24 mouse cellular contexts compared by ENCODE assay signal in genomic region chr16:7197953-7198352, GRCm38 (mm10).
"Had no signal": no experiment of that assay in that cellular context is flagged by ENCODE, and none has a peak within 500 bp of the region (broad histone marks: within the 10 kb centered on the region; RNA-seq: fewer than 3 reads in every experiment).

No protein-coding gene starts in this region.

- ATAC-seq: forebrain, postnatal 0 days; intestine, embryonic 16.5 days had no signal

- DNase-seq: forebrain, postnatal 0 days; gastrocnemius, postnatal 14 days; gastrocnemius, postnatal 36 days; heart, adult 11 months; heart, adult 2 months; heart, postnatal 14 days; heart, postnatal 36 days; kidney, adult 11 months; kidney, adult 2 months; kidney, adult 9 months; kidney, postnatal 14 days; kidney, postnatal 36 days; layer of hippocampus, adult 9-11 months; layer of hippocampus, postnatal 36 days; left cerebral cortex, postnatal 4 days had no signal

- H3K4me1 ChIP-seq: heart, embryonic 13.5 days; heart, embryonic 15.5 days; kidney, embryonic 15.5 days; limb, embryonic 13.5 days; limb, embryonic 15.5 days had no signal

- H3K36me3 ChIP-seq: heart, embryonic 13.5 days; heart, embryonic 15.5 days; hindbrain, embryonic 15.5 days; kidney, embryonic 15.5 days; limb, embryonic 13.5 days; limb, embryonic 15.5 days had no signal

- H3K9ac ChIP-seq: forebrain, postnatal 0 days; heart, embryonic 13.5 days; heart, embryonic 15.5 days; hindbrain, embryonic 15.5 days; kidney, embryonic 15.5 days; limb, embryonic 13.5 days; limb, embryonic 15.5 days had no signal

- H3K4me3 ChIP-seq: heart, adult 2 months; heart, embryonic 13.5 days; heart, embryonic 15.5 days; hindbrain, embryonic 15.5 days; kidney, embryonic 15.5 days; limb, embryonic 13.5 days; limb, embryonic 15.5 days had no signal

- H3K27ac ChIP-seq: heart, adult 2 months; heart, embryonic 13.5 days; heart, embryonic 15.5 days; hindbrain, embryonic 15.5 days; kidney, embryonic 15.5 days; kidney, postnatal 0 days; limb, embryonic 13.5 days; limb, embryonic 15.5 days had no signal

- H3K9me3 ChIP-seq: heart, embryonic 13.5 days; heart, embryonic 15.5 days; hindbrain, embryonic 15.5 days; kidney, embryonic 15.5 days; limb, embryonic 13.5 days; limb, embryonic 15.5 days had no signal

- H3K4me2 ChIP-seq: heart, embryonic 11.5 days; heart, embryonic 13.5 days; heart, embryonic 15.5 days; hindbrain, embryonic 15.5 days; kidney, embryonic 15.5 days; limb, embryonic 13.5 days; limb, embryonic 15.5 days had no signal

- H3K27me3 ChIP-seq: heart, embryonic 13.5 days; heart, embryonic 15.5 days; hindbrain, embryonic 15.5 days; kidney, embryonic 15.5 days; limb, embryonic 13.5 days; limb, embryonic 15.5 days had no signal
